Mouse (Mus musculus): ENCODE data around the gene BC005624.
"Not testable (repeated sequence)": the region's sequence is repeated elsewhere in the genome, so short reads cannot be mapped to it uniquely, and the experiment has no call there.

Gene BC005624

DNA sequence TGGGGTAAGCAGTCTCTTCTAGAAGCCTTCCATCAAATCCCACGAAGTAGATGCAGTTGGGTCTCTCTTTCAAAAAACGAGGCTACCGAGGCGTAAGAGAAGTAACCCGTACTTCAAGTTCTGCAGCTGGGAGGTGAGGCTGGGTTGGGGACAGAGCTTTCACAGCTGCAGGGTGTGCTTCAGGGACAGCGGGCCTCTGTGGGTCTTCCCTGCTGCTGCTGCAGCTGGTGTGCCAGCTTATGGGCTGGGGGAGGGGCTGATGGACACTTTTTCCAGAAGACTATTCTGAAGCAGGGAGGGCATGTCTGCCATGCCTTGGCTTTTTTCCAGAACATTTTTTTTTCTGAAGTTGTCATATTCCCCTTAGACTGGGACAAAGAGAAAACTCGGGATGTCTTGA is 1.0 kb upstream of the BC005624 start:
- DNase-seq (ENCODE audit: low read depth, low spot score): no peak

DNA sequence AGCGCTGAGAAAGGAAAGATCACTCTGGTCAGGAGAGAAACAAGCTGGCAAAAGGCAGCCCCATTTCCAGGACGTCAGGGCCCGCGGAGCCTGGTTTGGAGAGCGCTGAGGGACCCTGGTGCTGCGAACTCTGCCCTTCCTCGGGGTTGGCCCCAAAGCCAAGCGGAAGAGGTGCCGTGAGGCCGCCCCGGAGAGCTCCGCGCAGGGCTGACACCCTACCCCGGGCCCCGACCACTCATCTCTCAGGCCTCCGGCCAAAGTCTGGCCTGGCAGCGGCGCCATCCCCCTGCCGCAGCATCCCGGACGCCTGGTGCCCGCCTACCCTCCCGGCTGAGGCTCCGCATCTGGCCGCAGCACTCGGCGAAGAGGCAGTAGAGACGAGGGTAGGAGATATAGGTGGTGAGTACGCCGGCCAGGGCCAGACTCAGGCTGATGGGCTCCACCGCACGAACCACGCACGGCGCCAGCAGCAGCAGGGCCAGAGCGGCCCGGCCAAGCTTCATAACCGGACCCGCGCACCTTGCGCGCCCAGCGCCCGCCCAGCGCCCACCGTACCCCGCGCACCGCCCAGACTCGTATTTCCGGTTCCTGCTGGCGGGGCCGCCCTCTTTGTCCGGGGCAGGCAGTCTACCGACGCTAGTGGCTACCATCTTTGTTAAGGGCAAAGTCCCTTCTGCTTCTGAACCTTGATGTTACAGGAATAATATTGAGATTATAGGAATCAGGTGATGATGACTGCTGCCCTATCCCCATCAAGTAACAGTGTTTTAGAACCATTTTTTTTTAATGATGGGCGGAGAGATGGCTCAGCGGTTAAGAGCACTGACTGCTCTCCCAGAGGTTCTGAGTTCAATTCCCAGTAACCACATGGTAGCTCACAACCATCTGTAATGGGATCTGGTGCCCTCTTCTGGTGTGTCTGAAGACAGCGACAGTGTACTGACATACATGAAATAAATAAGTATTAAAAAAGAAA is 14.4 kb downstream of the BC005624 start, which contains the start of gene Tor1a:
TSS of gene Tor1a (minus strand) at position 582 of the 976 bp plus-strand sequence.
- peak; percentile 87 for DNase-seq (ENCODE audit: low read depth, low spot score)

DNA sequence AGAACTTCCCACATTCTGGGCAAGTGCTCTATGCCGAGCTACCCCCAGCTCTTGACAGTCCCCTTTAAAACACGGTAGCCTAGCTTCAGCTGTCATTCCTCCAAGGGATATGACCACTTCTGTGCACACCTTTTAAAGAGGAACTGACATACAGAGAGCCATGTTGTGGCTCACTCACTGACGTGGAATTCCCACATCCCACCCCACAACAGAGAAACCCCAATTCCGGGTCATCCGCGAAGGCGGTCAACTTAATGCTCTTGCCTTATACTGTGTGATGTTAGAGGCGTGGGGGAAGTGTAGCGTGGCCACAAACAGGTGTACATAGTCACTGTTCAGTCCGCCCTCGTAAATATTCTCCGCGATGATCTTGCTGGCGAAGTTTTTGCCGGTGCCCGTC is 15.2 kb downstream of the BC005624 start:
- DNase-seq (ENCODE audit: low read depth, low spot score): no peak

DNA sequence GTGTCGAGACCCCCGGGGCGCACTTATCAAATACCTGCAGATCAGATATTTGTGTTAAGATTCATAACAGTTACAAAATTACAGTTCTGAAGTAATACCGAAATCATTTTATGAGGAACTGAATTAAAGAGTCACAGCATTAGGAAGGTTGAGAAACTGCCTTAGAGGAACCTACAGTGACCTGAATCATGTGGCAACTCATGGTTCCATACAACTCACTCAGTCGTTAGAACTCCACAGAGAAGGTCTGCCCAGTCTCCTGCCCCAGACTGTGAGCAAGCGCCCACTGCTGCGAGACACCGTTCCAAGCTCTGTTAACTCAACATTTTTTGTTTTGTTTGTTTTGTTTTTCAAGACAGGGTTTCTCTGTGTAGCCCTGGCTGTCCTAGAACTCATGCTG is 16.4 kb downstream of the BC005624 start:
- no peak for DNase-seq (ENCODE audit: low read depth, low spot score)

DNA sequence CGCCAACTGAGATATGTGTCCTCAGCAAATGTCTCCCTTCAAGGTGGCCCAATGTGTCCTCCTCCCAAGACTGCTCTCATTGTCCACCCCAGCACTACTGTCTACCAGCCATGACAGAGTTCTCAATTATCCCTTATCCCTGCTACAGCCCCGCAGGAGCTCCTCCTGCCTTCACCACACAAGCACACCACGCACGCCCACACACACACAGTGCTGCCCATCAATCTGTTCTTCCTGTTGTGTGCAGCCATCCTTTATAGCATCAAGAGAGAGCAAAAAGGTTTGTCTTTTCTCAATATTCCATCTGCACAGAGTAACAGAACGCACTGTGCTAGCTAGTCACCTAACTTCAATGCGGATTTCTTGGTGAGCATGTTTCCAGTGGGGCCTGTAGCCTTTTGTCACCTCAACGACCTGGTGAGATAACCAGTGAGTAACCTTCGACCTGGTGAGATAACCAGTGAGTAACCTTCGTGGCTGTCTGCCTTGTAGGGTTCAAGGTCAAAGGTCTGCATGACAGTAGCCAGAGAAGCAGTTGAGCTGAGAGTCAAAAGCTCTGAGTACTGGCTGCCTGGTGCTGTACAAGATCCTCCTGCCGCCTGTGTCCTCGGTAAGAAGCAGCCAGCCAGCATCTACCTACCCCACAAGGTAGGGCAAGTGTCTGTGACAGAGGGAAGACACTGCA is 19.3 kb downstream of the BC005624 start:
- DNase-seq (ENCODE audit: low read depth, low spot score): no peak

DNA sequence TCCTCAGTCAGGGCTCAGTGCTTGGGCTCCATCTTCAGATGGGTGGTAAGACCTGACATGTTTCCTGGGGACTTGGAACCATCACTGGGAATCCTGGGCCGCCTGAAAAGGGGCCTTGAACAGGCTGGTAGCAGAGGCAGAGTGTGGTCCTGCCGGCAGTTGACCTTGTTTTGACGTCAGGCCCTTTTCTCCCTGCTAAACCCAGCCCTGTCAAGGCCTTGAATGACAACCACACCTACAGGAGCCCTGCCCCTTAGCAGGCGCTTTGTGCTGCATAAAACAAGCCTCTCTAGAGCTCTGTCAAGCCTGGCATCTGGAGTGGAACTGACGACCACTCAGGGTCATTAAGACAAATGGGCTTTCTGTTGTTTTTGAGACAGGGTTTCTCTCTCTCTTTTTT is 22.1 kb downstream of the BC005624 start:
- DNase-seq (ENCODE audit: low read depth, low spot score): peak; percentile 46

DNA sequence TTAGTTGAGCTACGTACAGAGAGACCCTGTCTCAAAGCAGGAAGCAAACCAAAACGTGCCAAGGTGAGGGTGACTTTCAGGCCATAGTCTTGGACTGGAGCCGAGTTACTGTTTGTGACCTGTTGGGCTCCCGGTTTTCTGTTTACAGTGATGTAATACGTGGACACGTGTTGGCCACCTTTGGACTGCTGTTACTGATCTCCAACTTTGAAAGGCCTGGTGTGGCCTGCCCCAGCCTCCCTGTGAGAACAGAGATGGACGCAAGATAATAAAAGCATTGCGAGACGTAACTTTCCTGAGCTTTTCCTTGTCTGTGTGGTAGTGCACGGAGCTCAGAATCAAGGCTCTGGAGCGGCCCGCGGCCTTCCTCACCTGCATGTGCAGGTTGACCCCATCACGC is 23.3 kb downstream of the BC005624 start:
- no peak for DNase-seq (ENCODE audit: low read depth, low spot score)

DNA sequence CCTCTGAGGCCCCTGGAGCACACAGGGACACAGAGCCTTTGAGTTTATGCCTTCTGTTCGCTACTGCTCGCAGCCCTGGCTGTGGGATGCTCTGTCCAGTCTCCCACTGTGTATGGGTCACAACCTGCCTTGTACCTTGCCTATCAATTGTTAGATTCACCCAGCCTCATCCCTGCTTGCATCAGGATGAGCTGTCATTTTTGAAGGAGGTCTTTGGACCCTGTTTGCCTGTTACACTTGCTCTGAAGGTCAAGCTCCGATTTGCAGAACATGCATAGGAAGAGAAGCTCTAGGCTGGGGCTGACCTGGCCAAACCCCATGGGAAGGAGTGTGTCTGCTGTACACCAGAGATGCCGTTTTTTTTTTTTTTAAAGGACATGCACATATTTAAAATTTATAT is 24.5 kb downstream of the BC005624 start:
- no peak for DNase-seq (ENCODE audit: low read depth, low spot score)

DNA sequence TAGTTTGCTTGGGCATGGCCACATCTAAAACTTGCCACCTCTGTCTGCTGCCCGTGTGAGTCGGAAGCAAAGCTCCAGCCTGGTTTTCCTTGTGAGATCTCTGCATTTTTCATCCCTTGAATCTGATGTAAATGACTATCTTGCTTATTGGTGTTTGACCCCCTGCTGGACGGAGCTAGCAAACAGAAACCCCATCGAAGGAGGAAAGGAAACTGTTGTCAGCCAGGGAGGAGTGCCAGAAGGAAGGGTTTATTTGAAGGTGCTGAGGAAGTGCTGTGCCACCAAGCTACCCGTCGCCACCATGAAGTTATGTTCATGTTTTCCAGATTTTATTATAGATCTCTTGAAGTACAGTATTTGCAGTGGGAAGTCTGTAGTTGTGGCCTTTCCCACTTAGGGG is 27.2 kb downstream of the BC005624 start:
- DNase-seq (ENCODE audit: low read depth, low spot score): no peak

DNA sequence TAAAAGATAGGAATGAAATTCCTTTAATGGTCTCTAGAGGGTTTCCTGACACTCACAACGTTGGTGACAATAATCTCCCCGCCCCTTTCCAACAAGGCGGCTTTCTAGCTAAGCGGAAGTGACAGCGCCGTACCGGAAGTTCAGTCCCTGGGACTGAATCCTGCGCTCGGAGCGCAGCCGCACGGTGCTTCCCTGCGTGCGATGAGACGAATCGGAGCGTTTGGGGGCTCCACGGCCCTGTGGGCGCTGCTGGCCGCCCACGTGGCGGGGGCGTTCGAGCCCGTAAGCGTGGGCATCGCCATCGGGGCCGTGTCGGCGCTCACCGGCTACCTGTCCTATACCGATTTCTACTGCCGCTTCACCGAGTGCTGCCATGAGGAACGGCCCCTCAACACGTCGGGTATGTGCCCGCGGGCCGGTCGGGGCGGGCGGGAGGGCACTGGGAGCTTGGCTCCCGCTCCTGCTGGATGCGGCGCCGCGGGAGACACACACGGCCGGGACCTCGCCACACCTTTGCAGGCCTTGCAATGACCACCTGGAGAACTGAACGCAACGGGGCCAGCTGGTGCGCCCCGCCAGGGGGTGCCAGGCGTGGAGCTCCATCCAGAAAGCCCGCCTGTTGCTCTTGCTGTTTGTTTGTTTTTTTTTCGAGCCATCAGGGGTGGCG is 29.0 kb downstream of the BC005624 start, which contains the start of gene Tor1b:
TSS of gene Tor1b (plus strand) at position 136 of the 667 bp plus-strand sequence.
- DNase-seq (ENCODE audit: low read depth, low spot score): peak; percentile 93

DNA sequence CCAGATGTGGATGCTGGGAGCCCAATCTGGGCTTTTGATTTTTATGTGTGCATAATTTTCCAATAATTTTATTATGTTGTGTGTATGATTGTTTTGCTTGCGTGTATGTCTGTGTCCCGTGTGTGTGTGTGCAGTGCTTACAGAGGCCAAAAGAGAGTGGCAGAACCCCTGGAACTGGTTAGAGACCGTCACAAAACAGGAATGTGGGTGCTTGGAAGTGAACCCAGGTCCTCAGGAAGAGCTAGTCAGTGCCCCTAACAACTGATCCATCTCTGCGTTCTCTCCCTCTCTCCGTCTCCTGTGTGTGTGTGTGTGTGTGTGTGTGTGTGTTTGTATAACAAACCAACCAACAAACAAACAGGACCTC is 29.6 kb downstream of the BC005624 start:
- DNase-seq (ENCODE audit: low read depth, low spot score): no peak

DNA sequence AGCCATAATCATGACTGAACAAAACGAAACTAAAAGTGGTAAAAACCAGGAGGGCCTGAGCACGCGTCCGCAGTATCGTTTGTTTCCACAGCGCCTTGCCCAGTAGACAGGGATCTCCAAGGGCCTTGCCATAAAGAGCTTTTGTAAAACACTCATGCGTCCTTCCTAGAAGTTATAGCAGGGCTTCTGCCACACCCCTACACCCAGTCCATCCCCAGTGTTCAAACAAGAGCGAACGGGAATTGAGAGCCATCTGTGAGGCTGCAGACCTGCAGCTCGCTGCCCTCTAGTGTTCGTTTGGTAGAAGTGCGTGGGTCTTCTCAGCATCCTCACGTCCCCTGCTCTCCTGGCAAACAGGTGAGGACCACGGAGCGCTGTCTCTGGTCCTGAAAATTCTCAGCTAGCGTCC is 39.4 kb downstream of the BC005624 start:
- peak; percentile 98 for DNase-seq (ENCODE audit: low read depth, low spot score)

DNA sequence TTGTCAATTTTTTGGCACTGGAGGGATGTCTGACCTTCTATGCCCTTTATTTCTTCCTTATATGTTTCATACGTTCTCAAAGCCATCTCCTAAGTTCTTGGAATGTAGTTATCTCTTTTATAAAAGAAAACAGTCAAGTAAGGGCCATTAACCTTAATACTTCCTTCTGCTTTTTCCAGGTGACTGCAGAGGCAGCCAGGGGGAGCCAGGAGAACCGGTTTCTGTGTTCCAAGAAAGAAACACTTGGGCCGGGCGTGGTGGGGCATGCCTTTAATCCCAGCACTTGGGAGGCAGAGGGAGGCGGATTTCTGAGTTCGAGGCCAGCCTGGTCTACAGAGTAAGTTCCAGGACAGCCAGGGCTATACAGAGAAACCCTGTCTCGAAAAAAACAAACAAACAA is 39.9 kb downstream of the BC005624 start:
- DNase-seq (ENCODE audit: low read depth, low spot score): not testable (repeated sequence)

DNA sequence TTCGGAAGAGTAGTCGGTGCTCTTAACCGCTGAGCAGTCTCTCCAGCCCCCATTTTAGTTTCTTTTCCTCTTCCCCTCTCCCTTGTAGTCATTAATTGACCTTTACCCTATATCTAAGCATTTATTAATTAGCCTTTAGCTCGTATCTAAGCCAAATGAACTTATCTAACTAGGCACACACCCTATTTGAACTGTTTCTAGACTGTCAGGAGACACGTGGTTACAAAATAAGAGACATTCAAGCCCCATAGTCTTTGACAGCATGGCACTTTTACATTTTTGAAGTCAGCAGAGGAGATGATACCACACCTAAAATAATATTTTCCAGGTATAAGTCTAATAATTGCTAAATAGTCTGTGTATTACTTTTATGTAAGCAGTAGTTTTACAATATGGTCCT is 40.4 kb downstream of the BC005624 start:
- DNase-seq (ENCODE audit: low read depth, low spot score): no peak

DNA sequence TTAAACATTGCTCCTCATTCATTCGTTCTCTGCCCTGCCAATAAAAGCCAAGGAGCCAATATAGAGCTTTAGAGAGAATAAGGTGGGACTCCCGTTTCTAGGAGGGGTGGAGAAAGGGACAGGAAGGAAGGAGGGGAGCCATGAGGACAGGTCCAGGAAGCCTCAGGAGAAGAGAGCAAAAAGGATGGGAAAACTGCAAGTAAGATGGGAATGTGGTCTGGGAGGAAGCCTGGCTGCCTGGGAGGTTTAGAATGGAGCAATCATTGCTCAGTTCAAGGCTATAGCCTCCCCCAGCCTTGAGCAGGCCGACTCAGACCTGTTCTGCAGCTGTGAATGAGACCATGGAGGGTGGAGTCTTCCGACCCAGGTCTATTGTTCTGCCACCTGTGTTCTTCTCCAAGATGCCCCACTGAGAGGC is 43.4 kb downstream of the BC005624 start:
- DNase-seq (ENCODE audit: low read depth, low spot score): peak; percentile 93

DNA sequence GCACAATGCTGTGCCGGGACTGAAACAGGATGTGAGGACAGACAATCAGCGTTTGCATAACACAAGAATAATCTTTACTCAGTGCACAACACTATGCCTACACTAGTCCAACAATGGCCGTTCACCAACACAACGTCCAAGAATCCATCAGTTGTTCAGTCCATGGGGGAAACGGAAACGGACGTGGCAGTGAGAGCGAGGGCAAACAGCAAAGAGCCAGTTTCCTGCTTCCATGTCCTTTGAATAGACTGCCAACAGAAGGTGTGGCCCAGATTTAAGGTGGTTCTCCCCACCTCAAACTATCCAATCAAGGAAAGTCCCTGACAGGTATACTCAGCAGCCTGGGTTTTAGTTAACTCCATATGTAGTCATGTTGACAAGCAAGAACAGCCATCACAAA is 44.3 kb downstream of the BC005624 start:
- DNase-seq (ENCODE audit: low read depth, low spot score): peak; percentile 60

DNA sequence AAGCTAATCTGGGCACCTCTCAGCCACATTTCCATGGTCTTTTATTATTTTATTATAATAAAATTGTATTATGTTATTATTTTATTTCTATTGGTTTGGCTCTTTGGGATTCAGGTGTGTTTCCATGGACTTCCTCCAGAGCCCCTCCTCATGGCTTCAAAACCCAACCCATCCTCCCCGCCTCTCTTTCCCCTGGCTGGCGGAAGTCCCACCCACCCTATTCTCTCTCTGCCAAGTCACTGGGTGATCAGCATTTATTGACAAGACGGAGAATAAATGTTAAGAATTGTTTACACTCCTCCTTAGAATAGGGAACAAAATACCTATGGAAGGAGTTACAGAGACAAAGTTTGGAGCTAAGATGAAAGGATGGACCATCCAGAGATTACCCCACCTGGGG is 45.2 kb downstream of the BC005624 start:
- DNase-seq (ENCODE audit: low read depth, low spot score): peak; percentile 53

DNA sequence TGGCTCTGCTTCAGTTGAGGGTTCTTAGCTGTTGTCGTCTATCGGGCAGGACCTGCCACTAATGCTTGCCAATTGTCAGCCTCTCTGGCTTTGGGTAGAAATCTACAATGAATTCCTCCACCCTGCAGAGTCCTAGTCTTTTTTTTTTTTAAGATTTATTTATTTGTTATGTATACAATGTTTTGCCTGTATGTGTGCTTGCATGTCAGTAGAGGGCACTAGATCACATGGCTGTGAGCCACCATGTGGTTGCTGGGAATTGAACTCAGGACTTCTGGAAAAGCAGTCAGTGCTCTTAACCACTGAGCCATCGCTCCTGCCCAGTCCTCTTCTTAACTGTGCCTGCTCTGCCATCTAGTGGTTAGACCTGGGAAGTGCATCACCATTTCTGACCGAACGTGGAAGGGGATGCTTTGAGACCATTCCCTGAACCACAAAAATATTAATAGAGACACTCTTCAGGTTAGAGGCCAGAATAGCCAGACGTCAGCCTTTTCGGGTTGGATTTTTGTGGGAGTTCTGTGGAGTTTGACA is 48.0 kb downstream of the BC005624 start:
- DNase-seq (ENCODE audit: low read depth, low spot score): peak; percentile 92

DNA sequence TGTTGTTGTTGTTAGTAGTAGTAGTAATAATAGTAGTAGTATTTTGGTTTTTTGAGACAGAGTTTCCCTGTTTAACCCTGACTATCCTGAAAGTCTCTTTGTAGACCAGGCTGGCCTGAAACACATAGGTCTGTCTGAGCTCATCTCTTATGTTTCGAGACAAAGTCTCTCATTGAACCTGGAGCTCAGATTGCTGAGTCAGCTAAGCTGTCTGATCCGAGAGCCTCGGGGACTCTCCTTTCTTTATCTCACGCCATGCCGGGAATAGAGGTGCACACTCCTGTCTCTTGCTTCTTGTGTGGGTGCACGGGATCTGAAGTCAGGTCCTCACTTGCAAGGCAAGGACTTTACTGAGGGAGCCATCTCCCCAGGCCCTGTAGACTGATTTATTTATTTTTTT is 49.0 kb downstream of the BC005624 start:
- no peak for DNase-seq (ENCODE audit: low read depth, low spot score)

DNA sequence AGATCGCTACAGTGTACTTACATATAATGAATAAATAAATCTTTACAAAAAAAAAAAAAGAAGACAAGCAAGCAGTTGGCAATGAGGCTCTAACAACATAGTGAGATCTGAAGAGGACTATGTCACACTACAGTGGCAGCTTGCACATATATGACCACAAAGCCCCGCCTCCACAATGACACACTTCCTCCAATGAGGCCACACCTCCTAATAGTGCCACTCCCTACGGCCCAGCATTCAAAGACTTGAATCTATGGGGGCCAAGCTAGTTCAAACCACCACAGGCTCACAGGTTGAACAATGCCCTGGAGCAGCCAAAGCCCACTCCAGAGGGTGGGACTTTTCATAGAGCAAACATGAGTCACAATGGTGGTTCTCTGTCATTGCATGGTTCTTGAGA is 50.1 kb downstream of the BC005624 start:
- DNase-seq (ENCODE audit: low read depth, low spot score): peak; percentile 65

DNA sequence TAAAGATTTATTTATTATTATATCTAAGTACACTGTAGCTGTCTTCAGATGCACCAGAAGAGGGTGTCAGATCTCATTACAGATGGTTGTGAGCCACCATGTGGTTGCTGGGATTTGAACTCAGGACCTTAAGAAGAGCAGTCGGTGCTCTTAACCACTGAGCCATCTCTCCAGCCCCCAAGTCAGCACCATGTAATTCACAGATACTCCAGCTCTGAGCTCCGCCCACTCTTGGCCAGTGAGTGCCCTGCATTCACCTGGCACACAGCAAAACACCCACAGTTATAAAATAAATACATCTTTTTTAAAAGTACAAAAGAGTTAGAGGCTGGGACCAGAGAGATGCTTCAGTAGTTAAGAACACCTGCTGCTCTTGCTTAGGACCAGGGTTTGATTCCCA is 51.2 kb downstream of the BC005624 start:
- DNase-seq (ENCODE audit: low read depth, low spot score): not testable (repeated sequence)

DNA sequence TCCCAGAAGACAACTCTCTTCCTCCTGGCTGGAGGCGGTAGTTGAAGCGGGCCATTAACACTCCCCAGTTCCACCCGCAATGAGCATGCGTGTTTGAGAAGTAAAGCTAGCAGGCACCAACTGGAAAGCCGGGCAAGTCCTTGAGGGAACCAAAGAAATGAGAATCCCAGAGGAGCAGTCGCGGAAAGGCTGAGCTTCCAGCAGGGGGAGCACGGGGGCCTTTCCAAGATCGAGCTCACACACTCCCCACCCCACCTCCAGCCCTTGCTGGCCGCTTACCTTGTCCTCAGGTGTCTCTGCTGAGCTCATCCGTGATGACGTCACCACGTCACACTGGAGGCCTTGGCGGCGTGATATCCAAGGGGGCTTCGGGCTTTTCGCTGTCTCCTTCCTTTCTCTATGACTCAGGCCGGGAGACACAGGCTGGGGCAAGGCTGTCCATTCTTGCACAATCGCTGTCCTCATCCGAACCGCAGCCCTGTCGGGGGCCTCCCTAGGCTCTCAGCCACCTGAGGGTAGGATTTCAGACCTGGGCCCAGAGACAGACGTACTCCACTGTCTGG is 52.4 kb downstream of the BC005624 start, which contains the start of gene Ptges:
TSS of gene Ptges (minus strand) at position 381 of the 563 bp plus-strand sequence.
- peak; percentile 94 for DNase-seq (ENCODE audit: low read depth, low spot score)

Measured in ES-CJ7 (cell line).